Mouse (Mus musculus): ENCODE data around the gene Mrps33.

Gene Mrps33

GRCm38 (mm10) chr6:39810612-39811116, at the start of gene Mrps33:
Gene Mrps33 (minus strand): TSS chr6:39810988.
- DNase-seq = peak; percentile 99

DNA sequence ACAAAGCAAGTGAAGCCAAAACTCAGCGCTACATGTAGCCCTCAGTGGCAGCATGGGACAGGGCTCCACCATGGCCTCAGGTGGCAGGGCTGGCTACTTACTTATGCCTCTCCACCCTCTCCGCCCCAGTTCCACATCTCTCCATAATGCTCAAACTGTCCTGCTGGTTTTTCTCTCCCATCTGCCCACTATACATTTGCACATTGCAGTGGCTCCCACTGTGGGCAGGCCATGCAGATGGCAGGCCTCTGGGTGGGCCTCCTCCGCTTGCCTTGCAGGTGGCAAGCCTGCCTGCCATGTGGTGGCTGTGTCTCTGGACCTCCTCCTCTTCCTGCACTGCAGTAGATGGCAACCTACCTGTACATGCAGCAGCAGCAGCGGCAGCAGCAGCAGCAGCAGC, 38.9 kb upstream of the Mrps33 start:
- no peak for DNase-seq

DNA sequence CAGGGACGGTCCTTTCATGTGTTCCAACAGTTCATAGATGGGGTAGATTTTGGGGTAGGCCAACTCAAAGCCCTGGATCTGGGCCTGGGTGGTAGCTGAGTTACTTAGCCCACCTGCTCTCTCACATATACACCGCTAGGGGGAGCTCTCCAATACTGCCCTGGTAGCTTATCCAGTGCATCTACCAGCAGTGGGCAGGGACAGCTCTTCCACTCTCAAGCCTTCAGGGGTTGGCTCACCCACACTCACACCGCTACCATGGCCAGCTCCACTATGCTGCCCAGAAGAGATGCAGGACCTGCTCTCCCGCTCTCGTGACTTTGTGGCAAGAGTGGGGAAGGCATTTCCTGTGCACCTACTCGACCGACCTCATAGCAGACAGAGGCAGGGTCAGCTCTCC, 38.0 kb upstream of the Mrps33 start:
- DNase-seq = peak; percentile 14

DNA sequence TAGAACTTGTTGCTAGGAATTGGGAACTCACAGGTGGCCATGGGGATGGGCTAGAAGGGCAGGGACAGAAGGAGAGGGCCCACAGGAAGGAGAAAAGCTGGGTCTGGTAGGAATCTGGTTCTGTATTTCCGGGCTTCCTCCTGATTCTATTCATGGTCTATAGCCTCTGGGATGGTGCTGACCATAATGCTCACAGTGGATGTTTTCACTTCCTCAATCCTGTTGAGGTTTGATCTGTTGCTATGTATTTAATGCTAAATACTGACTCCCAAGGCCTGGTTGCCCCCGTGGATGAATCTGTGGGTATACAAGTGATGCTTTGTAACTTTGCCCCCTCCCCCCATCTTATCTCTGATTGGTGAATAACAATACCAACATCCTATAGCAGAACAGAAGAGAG, 36.8 kb upstream of the Mrps33 start:
- no peak for DNase-seq

DNA sequence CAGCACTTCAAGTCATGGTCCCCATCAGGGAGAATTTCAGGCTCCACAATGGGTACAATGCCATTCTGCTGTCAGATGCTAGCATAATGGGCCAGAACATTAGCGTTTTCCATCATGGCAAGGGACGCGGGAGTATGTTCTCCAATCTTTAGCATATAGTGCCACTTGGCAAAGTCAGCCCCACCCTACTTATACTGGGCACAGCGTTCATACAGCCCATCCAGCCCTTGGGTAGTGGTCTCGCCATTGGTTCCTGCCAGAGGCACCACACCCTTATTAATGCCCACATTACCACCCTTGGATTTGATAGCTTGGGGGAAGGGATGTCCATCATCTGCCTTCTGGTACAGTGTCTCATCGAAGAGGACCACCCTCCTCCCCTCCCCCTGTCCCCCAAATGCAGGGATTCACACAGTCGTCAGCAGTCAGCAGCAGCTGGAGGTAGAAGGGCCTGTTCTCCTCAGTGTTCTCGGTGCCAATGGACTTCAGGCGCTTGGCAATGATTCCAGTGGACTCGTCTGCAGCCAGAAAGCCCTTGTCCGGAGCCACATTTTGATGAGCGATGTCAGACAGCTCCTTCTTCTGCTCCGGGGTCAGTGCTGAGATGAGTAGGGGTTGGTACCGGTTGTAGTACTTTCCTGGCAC, 33.0 kb upstream of the Mrps33 start:
- DNase-seq = no peak

- no peak for DNase-seq
Measured at GRCm38 (mm10) chr6:39828736-39829135, 17.9 kb upstream of the Mrps33 start.

DNA sequence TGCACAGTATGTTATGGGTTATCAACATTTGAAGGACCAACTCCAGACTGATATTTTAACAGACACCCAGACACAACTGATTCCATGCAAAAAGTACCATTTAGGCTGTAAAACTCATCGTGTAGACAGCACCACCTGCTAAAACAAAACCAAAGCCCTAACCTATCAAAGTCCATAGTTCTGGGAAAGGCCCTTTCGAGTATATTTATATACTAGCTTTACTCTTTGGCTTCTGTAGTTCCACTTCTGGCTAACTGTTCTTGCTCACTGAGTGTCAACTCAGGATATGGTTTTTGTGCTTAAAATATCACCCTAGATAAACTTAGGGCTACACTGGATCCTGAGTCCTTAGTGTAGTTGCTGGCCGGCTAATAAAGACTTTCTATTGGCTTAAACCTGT, 10.5 kb upstream of the Mrps33 start:
- no peak for DNase-seq

GRCm38 (mm10) chr6:39818922-39819321, 8.1 kb upstream of the Mrps33 start:
- no peak for DNase-seq

DNA sequence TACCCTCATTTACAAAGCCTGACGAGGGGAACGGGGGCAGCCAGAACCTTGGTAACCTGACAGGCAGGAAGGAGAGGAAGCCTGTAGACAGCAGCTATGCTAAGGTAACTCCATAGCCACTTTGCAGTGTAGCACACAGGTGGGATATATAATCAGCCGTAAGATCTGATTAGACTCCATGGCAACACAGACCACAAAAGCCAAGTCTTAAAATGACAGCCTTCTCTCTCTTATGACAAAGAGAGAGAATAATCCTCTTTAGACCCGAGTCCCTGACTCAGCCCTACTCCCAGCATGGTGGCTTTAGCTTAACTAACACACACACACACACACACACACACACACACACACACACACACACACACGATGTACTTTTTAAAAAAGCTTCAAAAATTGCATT, 2.3 kb downstream of the Mrps33 start:
- DNase-seq = peak; percentile 28

- DNase-seq = no peak
Measured at GRCm38 (mm10) chr6:39807050-39807560, 3.7 kb downstream of the Mrps33 start.

DNA sequence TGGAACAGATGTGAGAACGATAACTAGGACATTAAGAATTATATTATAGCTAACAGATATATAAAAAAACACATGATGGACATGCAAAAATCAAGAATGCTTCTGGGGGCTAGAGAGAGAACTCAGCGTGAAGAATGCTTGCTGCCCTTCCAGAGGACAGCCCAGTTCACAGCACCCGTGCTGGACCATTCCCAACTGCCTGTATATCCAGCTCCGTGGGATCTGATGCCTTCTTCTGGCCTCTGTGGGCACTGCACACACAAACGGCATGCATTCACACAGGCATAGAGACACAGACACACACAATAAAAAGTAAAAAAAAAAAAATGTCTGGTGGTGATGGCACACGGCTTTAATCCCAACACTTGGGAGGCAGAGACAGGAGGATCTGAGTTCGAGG, 4.5 kb downstream of the Mrps33 start:
- DNase-seq = no peak

DNA sequence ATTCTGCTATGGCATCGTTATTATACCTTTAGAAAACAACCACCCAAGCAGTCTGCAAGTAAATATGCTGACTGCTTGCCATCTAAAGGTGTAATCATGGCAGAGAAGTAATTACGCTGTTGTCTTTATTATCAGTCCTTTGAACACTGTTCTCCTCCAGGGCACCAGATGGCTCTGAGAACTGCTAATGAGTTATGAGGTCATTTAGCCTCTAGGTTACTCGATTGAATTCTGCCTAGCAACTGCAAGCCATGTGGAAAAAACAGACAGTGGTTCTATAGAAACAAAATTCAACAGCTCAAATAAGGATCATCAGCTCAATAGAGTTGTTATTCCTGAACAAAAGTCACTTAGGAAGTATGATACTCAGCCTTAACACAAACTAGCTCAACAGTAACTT, 4.9 kb downstream of the Mrps33 start:
- DNase-seq = no peak

- no peak for DNase-seq
Measured at GRCm38 (mm10) chr6:39800977-39801376, 9.8 kb downstream of the Mrps33 start.

GRCm38 (mm10) chr6:39797076-39797475, 13.7 kb downstream of the Mrps33 start:
- no peak for DNase-seq

GRCm38 (mm10) chr6:39796150-39796549, 14.6 kb downstream of the Mrps33 start:
- DNase-seq = no peak

DNA sequence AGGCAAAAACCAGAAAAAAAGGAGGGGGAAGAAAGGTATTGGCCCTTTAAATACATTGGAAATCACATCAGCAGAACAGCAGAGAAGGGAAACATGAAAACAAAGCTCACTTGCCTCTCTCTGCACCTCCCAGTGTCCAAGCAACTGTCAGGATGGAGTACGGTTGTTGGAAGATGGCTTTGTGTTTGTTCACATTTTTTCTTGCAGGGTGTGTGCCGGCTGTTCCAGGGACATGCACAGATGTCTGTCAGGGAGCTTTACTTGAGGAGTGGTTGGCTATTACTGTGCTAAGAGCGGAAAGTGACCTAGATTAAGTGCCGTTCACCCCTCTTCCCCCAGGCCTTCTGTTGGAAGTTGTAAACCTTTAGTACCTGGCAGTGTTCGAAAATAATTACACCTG, 19.0 kb downstream of the Mrps33 start:
- DNase-seq = no peak

DNA sequence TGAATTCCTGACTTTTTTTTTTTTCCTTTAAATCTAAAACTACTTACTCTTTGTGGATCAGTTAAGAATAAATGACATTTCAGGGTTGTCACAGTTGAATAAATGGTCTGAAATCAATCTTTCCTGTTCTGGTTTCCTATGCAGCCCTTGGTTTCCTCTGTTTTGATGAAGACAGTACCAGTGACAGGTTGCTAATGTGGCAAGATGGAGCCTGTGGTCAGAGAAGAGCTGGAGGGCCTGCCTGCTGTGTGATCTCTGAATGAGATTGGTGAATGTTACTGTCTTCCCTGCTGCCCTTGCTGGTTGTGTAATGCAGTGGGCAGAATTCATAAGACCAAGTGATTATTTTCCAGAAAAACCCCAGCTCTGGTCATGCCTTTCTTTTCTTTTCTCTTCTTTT, 22.4 kb downstream of the Mrps33 start:
- no peak for DNase-seq

GRCm38 (mm10) chr6:39787783-39788182, 23.0 kb downstream of the Mrps33 start:
- DNase-seq = no peak

GRCm38 (mm10) chr6:39785944-39786343, 24.8 kb downstream of the Mrps33 start:
- no peak for DNase-seq

- no peak for DNase-seq
Measured at GRCm38 (mm10) chr6:39783521-39783920, 27.3 kb downstream of the Mrps33 start.

GRCm38 (mm10) chr6:39782618-39783017, 28.2 kb downstream of the Mrps33 start:
- DNase-seq = peak; percentile 46

DNA sequence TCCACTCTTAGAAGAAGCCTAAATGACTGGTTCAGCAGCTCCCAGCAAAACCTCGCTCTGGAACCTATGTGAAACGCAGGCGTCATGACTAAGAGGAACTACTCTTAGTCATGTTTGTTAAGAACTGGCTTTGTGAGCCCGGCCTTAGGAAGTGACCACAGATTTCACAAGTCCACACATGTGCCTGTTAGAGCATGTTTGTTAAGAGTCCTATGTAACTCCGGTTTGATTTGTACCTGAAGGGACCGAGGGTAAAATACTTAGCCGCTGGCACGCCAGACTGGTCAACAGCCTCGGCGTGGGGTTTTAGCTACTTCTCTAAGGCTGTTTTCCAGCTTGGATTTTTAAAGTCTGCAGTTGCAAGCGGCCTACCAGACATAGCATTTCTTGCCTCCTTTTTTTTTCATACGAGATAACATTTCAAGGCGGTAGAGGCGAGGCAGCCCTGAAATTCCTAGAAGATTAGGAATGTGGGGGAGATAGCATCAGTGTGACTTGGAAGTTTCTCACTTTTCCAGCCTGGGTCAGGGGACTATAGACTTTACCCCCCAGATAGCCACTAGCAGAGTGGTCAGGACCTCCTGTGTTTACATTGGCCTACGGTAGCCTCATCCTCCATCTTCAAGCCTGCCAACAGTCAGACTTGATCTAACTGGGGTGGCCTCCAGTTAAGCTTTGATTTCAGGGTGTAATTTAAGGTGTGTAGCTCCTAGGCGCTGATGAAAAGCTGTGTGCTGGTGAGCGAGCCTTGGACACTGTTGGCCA, 28.8 kb downstream of the Mrps33 start:
- DNase-seq = no peak

GRCm38 (mm10) chr6:39780857-39781666, 29.7 kb downstream of the Mrps33 start:
- no peak for DNase-seq
